Mouse (Mus musculus): ENCODE data around the gene Panx3. TPM values are rescaled to one million over a fixed set of nuclear protein-coding genes. Genes with fewer than 3 reads are reported as not detected.

Gene Panx3
- polyA plus RNA-seq, 1 experiment from 2014 or later: 57.4 TPM

DNA sequence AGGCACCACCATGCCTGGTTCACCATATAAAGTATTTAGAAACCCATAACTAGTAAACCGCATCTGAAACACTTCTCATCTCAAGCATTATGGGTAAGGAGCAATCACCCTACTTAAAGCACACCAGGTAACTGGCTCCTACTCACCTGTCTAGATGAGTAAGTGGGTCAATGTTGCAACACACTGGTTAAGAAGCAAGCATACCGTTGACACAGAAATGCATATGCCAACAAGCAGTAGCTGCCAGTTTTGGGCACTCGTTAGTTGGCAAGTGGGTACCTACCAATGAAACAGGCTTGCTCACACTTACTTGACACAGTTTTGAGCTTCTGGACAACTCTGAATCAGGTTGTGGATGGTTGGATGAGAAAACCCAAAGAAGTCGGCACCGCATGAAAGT lies 18.4 kb downstream of the Panx3 start:
- H3K27me3 ChIP-seq (replicated peaks; ENCODE audit: control insufficient read depth, insufficient read depth, low read length): no peaks in the 10 kb centered on the region
- H3K4me1 ChIP-seq (ENCODE audit: control insufficient read depth, insufficient read depth, low read length): peaks cover 5% of the 10 kb centered on the region; the same call in 1 of the 2 replicates
- DNase-seq (ENCODE audit: low spot score) (no peak), ATAC-seq (ENCODE audit: low read depth) (no peak)
- H3K9me3 ChIP-seq (ENCODE audit: control insufficient read depth, low read length): no peaks in the 10 kb centered on the region
- no peak overlapping the region for H3K4me3 ChIP-seq (ENCODE audit: low read depth, low read length)
- no peak overlapping the region for H3K27ac ChIP-seq (replicated peaks; ENCODE audit: low read depth, low read length)
- WGBS: 96% methylated on average over 5 of the region's 5 CpGs
- H3K9ac ChIP-seq (ENCODE audit: low read depth, low read length): no peak overlapping the region
- no peak overlapping the region for H3K4me2 ChIP-seq (ENCODE audit: low read depth, low read length)
- H3K36me3 ChIP-seq (ENCODE audit: control insufficient read depth, insufficient read depth, low read length): peaks cover 82% of the 10 kb centered on the region

DNA sequence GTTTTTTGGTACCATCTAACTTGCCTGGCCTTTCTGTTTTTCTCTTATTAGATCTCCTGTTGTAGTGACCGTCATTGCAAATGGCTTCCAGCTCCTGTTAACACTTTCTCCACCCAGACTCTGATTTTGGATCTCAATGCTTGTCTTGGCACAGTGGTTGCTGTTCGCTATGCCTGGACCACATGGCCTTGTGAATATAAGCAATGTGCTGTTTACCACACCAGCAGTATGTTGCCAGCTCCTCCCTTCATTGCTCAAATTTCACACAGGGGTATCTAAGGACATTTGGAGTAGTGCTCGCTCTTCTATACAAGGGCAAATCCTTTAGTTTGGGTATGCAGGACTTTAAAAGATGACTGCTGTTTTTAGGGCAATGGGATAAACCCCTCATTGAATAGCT lies 22.8 kb downstream of the Panx3 start:
- Histone ChIP-seq H3K4me1 (ENCODE audit: control insufficient read depth, insufficient read depth, low read length) (no peaks in the 10 kb centered on the region), H3K4me2 (ENCODE audit: low read depth, low read length) (no peak overlapping the region), H3K36me3 (ENCODE audit: control insufficient read depth, insufficient read depth, low read length) (peaks cover 44% of the 10 kb centered on the region), H3K4me3 (ENCODE audit: low read depth, low read length) (no peak overlapping the region), H3K9me3 (ENCODE audit: control insufficient read depth, low read length) (no peaks in the 10 kb centered on the region), H3K27me3 (replicated peaks; ENCODE audit: control insufficient read depth, insufficient read depth, low read length) (no peaks in the 10 kb centered on the region), H3K9ac (ENCODE audit: low read depth, low read length) (no peak overlapping the region), H3K27ac (replicated peaks; ENCODE audit: low read depth, low read length) (no peak overlapping the region)
- ATAC-seq (ENCODE audit: low read depth) (no peak), DNase-seq (ENCODE audit: low spot score) (no peak)
- WGBS: 81% methylated on average over 3 of the region's 3 CpGs

DNA sequence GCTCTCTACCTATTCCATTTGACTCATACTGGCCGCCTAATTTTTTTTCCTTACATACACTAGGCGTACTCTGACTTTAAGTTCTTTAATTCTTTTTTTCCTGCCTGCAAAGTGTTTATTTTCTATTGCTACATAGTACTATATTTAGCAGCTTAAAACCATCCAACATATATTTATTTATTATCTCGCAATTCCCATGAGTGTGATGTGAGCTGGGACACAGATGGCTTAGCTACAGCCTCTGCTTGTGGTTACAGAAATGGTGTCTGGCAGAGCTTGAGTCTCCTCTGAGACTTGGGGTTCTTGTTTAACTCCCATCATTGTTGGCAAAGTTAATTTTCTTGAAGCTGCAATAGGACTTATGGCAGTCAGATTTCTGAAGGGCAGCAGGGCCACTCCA lies 30.3 kb downstream of the Panx3 start:
- no peak overlapping the region for H3K4me3 ChIP-seq (ENCODE audit: low read depth, low read length)
- H3K36me3 ChIP-seq (ENCODE audit: control insufficient read depth, insufficient read depth, low read length): no peaks in the 10 kb centered on the region
- H3K4me2 ChIP-seq (ENCODE audit: low read depth, low read length): no peak overlapping the region
- DNase-seq (ENCODE audit: low spot score) (no peak), ATAC-seq (ENCODE audit: low read depth) (no peak)
- no peaks in the 10 kb centered on the region for H3K9me3 ChIP-seq (ENCODE audit: control insufficient read depth, low read length)
- no peaks in the 10 kb centered on the region for H3K27me3 ChIP-seq (replicated peaks; ENCODE audit: control insufficient read depth, insufficient read depth, low read length)
- H3K27ac ChIP-seq (replicated peaks; ENCODE audit: low read depth, low read length): no peak overlapping the region
- H3K9ac ChIP-seq (ENCODE audit: low read depth, low read length): no peak overlapping the region
- peaks cover 3% of the 10 kb centered on the region; the same call in 1 of the 2 replicates for H3K4me1 ChIP-seq (ENCODE audit: control insufficient read depth, insufficient read depth, low read length)
- 83% methylated on average over 3 of the region's 3 CpGs for WGBS

DNA sequence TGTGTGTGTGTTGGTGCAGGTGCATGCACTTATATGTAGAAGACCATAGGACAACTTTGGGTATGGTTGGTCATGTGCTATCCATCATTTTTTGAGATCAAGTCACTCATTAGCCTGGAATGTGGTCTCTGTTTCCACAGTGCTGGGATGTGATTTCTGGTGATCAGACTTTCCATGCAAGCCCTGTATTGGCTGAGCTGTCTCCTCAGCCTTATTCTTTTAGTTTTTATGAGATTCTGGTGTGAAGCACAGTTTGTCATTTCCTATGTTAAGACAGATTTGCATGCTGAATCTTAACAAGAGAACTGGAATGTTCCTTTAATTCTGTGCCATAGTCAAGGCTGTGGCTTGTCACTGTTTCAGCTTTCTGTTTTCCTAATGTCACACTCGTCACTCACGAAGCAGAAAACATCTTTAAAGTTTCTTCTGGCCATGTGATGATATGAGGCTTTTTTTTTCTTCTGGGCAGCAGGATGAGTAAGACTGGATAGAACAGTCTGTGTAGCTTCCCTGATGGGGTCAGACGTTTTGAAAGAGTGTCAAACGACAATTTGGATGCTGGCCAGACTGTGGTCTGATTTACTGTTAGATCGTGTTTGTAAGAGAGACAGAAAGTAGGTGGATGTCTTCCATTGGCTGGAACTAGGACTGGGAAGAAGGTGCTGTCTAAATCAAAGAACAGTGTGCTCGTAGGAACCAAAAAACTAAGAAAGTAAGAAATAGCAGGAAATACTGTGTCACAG lies 32.1 kb downstream of the Panx3 start:
- DNase-seq (ENCODE audit: low spot score) (no peak), ATAC-seq (ENCODE audit: low read depth) (no peak)
- Histone ChIP-seq H3K9me3 (ENCODE audit: control insufficient read depth, low read length) (no peaks in the 10 kb centered on the region), H3K36me3 (ENCODE audit: control insufficient read depth, insufficient read depth, low read length) (no peaks in the 10 kb centered on the region), H3K4me1 (ENCODE audit: control insufficient read depth, insufficient read depth, low read length) (peaks cover 3% of the 10 kb centered on the region; the same call in 1 of the 2 replicates), H3K4me2 (ENCODE audit: low read depth, low read length) (no peak overlapping the region), H3K27ac (replicated peaks; ENCODE audit: low read depth, low read length) (no peak overlapping the region), H3K9ac (ENCODE audit: low read depth, low read length) (no peak overlapping the region), H3K27me3 (replicated peaks; ENCODE audit: control insufficient read depth, insufficient read depth, low read length) (no peaks in the 10 kb centered on the region), H3K4me3 (ENCODE audit: low read depth, low read length) (no peak overlapping the region)
- WGBS: 48% methylated on average over 6 of the region's 6 CpGs

DNA sequence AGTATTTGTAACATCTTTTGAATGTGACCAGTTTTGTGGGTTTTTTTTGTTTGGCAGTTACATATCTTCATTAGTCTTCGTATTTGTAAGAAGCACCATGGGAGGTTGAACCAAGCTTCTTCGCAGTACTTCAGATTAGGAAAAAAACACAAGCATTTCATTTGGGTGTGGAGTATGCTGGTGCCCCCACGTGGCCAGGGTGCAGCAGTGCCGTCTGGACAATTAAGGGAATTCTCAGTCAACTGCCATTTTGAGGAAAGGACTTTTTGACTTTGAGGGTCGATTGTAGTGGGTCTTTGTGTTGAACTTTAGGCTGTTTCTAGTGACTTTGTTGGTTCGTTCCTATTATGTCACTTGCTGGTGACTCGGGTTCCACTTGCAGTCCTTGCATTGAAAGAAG lies 32.7 kb downstream of the Panx3 start:
- Histone ChIP-seq H3K4me3 (ENCODE audit: low read depth, low read length) (no peak overlapping the region), H3K9ac (ENCODE audit: low read depth, low read length) (no peak overlapping the region), H3K9me3 (ENCODE audit: control insufficient read depth, low read length) (no peaks in the 10 kb centered on the region), H3K27me3 (replicated peaks; ENCODE audit: control insufficient read depth, insufficient read depth, low read length) (no peaks in the 10 kb centered on the region), H3K4me2 (ENCODE audit: low read depth, low read length) (no peak overlapping the region), H3K27ac (replicated peaks; ENCODE audit: low read depth, low read length) (no peak overlapping the region), H3K36me3 (ENCODE audit: control insufficient read depth, insufficient read depth, low read length) (no peaks in the 10 kb centered on the region), H3K4me1 (ENCODE audit: control insufficient read depth, insufficient read depth, low read length) (peaks cover 3% of the 10 kb centered on the region; the same call in 1 of the 2 replicates)
- no peak for ATAC-seq (ENCODE audit: low read depth)
- WGBS: 21% methylated on average over 7 of the region's 7 CpGs
- peak; percentile 42 for DNase-seq (ENCODE audit: low spot score)

DNA sequence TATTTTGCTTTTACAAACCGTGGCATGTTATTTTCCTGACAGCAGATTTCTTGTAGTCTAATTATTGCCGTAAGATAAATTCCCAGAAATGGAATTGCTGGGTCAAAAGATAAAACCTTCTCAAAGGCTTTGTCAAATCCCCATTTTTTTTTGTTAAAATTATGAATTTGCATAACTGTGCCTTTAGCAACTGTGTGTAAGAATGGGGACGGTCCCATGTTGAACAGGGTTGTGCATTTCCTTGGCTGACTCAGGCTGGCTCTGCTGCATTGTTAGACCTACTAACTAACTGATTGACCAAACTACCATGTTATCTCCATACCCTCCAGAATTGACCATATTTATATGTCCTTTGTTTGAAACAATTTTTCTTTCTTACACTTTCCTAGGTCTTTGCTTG lies 34.8 kb downstream of the Panx3 start:
- H3K9me3 ChIP-seq (ENCODE audit: control insufficient read depth, low read length): no peaks in the 10 kb centered on the region
- H3K4me2 ChIP-seq (ENCODE audit: low read depth, low read length): no peak overlapping the region
- ATAC-seq (ENCODE audit: low read depth): no peak
- H3K4me1 ChIP-seq (ENCODE audit: control insufficient read depth, insufficient read depth, low read length): peaks cover 3% of the 10 kb centered on the region; the same call in 1 of the 2 replicates
- H3K4me3 ChIP-seq (ENCODE audit: low read depth, low read length): no peak overlapping the region
- WGBS: 86% methylated on average over 3 of the region's 3 CpGs
- no peaks in the 10 kb centered on the region for H3K27me3 ChIP-seq (replicated peaks; ENCODE audit: control insufficient read depth, insufficient read depth, low read length)
- H3K27ac ChIP-seq (replicated peaks; ENCODE audit: low read depth, low read length): no peak overlapping the region
- 0 out of 2 replicates have a peak, but pooled peaks cover under 1% of the 10 kb centered on the region for H3K36me3 ChIP-seq (ENCODE audit: control insufficient read depth, insufficient read depth, low read length)
- no peak overlapping the region for H3K9ac ChIP-seq (ENCODE audit: low read depth, low read length)
- DNase-seq (ENCODE audit: low spot score): no peak

DNA sequence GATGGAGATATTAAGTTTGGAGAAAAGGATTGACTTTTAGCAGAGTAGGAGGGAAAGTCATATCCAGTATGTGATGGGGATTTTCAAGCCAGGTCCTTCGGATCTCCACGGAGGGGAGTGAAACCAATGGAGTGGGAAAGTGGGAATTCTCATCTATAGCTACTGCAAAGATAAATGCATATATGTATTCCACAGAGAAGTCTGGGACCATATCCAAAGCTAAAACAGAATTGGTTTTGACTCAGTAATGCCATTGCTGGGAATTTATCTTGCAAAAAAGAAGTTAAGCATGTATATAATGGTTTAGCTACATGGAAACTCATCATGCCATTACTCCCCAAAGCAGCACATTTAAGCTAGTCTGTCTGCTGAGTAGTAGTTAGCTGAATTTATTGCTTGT lies 36.7 kb downstream of the Panx3 start:
- ATAC-seq (ENCODE audit: low read depth) (no peak), DNase-seq (ENCODE audit: low spot score) (no peak)
- Histone ChIP-seq H3K9ac (ENCODE audit: low read depth, low read length) (no peak overlapping the region), H3K4me2 (ENCODE audit: low read depth, low read length) (no peak overlapping the region), H3K4me1 (ENCODE audit: control insufficient read depth, insufficient read depth, low read length) (peaks cover 3% of the 10 kb centered on the region; the same call in 1 of the 2 replicates), H3K27me3 (replicated peaks; ENCODE audit: control insufficient read depth, insufficient read depth, low read length) (no peaks in the 10 kb centered on the region), H3K9me3 (ENCODE audit: control insufficient read depth, low read length) (no peaks in the 10 kb centered on the region), H3K4me3 (ENCODE audit: low read depth, low read length) (no peak overlapping the region), H3K27ac (replicated peaks; ENCODE audit: low read depth, low read length) (no peak overlapping the region), H3K36me3 (ENCODE audit: control insufficient read depth, insufficient read depth, low read length) (0 out of 2 replicates have a peak, but pooled peaks cover 3% of the 10 kb centered on the region)
- 88% methylated on average over 2 of the region's 2 CpGs for WGBS

DNA sequence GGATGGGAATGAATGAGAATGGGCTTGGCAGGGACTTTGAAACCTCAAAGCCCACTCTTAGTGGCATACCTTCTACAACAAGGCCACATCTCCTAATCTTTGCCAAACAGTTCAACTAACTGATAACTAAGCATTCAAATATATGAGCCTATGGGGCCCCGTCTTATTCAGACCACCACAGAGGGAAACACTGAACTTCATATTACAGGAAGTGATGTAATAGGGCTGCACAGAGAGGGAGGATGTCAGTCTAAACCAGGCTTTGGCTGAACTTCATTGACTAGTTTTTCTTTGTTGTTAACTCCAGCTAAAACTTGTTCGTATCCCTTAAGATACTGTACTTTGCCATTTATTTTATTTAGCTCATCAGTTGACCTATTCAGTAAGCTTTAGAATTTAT lies 39.1 kb downstream of the Panx3 start:
- H3K27ac ChIP-seq (replicated peaks; ENCODE audit: low read depth, low read length): no peak overlapping the region
- H3K9ac ChIP-seq (ENCODE audit: low read depth, low read length): no peak overlapping the region
- no peak for ATAC-seq (ENCODE audit: low read depth)
- H3K4me3 ChIP-seq (ENCODE audit: low read depth, low read length): no peak overlapping the region
- DNase-seq (ENCODE audit: low spot score): no peak
- H3K36me3 ChIP-seq (ENCODE audit: control insufficient read depth, insufficient read depth, low read length): 0 out of 2 replicates have a peak, but pooled peaks cover 3% of the 10 kb centered on the region
- peaks cover 5% of the 10 kb centered on the region; the same call in 1 of the 2 replicates for H3K4me1 ChIP-seq (ENCODE audit: control insufficient read depth, insufficient read depth, low read length)
- no peaks in the 10 kb centered on the region for H3K27me3 ChIP-seq (replicated peaks; ENCODE audit: control insufficient read depth, insufficient read depth, low read length)
- H3K9me3 ChIP-seq (ENCODE audit: control insufficient read depth, low read length): no peaks in the 10 kb centered on the region
- WGBS: 86% methylated on average over 2 of the region's 2 CpGs
- no peak overlapping the region for H3K4me2 ChIP-seq (ENCODE audit: low read depth, low read length)

DNA sequence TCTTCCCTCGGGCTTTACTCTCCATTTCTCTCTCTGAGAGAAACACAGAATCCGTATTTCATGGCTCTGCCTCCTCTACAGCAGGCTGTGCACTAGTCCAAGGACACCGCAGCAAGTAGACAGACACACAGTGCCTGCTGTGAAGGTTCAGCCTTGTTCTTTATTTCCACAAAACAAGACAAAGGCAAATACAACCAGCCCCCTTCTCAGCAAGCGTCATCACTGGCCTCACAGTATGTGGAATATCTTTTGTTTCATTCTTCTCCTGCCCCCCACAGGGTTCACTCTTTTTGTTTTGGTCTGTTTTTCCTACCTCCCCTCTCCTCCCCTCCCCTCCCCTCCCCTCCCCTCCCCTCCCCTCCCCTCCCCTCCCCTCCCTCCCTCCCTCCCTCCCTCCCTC lies 40.5 kb downstream of the Panx3 start:
- H3K27ac ChIP-seq (replicated peaks; ENCODE audit: low read depth, low read length): no peak overlapping the region
- ATAC-seq (ENCODE audit: low read depth) (no peak), DNase-seq (ENCODE audit: low spot score) (no peak)
- H3K4me2 ChIP-seq (ENCODE audit: low read depth, low read length): no peak overlapping the region
- no peak overlapping the region for H3K4me3 ChIP-seq (ENCODE audit: low read depth, low read length)
- 73% methylated on average over 4 of the region's 4 CpGs for WGBS
- H3K9me3 ChIP-seq (ENCODE audit: control insufficient read depth, low read length): no peaks in the 10 kb centered on the region
- H3K4me1 ChIP-seq (ENCODE audit: control insufficient read depth, insufficient read depth, low read length): peaks cover 5% of the 10 kb centered on the region; the same call in 1 of the 2 replicates
- 0 out of 2 replicates have a peak, but pooled peaks cover 3% of the 10 kb centered on the region for H3K36me3 ChIP-seq (ENCODE audit: control insufficient read depth, insufficient read depth, low read length)
- H3K9ac ChIP-seq (ENCODE audit: low read depth, low read length): no peak overlapping the region
- no peaks in the 10 kb centered on the region for H3K27me3 ChIP-seq (replicated peaks; ENCODE audit: control insufficient read depth, insufficient read depth, low read length)

Measured in embryonic facial prominence, embryonic 14.5 days (tissue).